Mouse (Mus musculus): ENCODE results near the gene Ctdsp1. TPM values are rescaled to one million over a fixed set of nuclear protein-coding genes. Genes with fewer than 3 reads are reported as not detected.

Ctdsp1 gene
- polyA plus RNA-seq, 1 experiment = 177 TPM

GRCm38 (mm10) chr1:74411753-74412325, 20.5 kb downstream of the Ctdsp1 start:
- Histone ChIP-seq H3K36me3 (ENCODE audit: control insufficient read depth, insufficient read depth, low read length) (peaks cover 40% of the 10 kb centered on the region), H3K4me1 (ENCODE audit: control insufficient read depth, insufficient read depth, insufficient read length, low read length) (peaks cover 17% of the 10 kb centered on the region; the same call in 1 of the 2 replicates), H3K27ac (ENCODE audit: insufficient read depth, low read depth, low read length) (peak overlapping the region; percentile 99), H3K27me3 (ENCODE audit: control insufficient read depth, insufficient read depth, low read length) (no peaks in the 10 kb centered on the region), H3K4me3 (ENCODE audit: low read depth, low read length) (peak overlapping the region; percentile 48)
- WGBS = 37% methylated on average over 2 of the region's 2 CpGs
- peak; percentile 71; the same call in 1 of the 2 replicates for TF ChIP-seq POLR2A (IDR thresholded peaks at IDR 0.05; ENCODE audit: low read depth, low read length)
- no peak for TF ChIP-seq CTCF (IDR thresholded peaks at IDR 0.05; ENCODE audit: extremely low read depth, insufficient read length, insufficient replicate concordance, low read depth, low read length)

DNA sequence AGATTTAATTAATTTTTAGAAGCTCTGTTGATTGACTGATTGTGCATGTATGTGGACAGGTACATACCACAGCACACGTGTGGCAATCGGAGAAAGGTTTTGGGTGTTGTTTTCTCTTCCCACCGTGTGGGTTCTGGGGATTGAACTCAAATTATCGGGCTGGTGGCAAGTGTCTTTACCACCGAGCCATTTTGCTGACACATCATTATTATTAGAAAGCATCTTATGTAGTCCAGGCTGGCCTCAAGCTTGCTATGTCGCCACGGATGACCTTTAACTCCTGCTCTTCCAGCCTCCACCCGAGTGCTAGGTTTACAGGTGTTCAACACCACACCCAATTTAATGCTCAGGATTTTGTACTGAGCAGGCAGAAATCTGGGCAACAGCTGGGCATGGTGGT, 21.4 kb downstream of the Ctdsp1 start:
- H3K4me3 ChIP-seq (ENCODE audit: low read depth, low read length) = peak overlapping the region; percentile 39

DNA sequence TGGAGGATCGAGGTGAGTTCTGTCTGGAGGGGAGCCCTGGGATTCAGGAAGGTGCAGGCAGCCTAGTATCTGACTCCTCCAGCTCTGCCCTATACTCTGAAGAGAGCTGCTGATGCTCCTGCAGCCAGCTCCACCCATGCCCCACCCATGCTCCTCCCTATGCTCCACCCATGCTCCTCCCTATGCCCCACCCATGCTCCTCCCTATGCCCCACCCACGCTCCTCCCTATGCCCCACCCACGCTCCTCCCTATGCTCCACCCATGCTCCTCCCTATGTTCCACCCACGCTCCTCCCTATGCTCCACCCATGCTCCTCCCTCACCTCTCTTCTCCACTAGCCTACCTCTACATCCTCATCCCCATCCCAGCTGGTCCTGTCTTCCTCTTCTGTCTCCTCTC, 23.8 kb downstream of the Ctdsp1 start:
- Histone ChIP-seq H3K4me1 (ENCODE audit: control insufficient read depth, insufficient read depth, insufficient read length, low read length) (peaks cover 31% of the 10 kb centered on the region), H3K4me3 (ENCODE audit: low read depth, low read length) (peak overlapping the region; percentile 42), H3K27ac (ENCODE audit: insufficient read depth, low read depth, low read length) (peak overlapping the region; percentile 94), H3K27me3 (ENCODE audit: control insufficient read depth, insufficient read depth, low read length) (no peaks in the 10 kb centered on the region), H3K36me3 (ENCODE audit: control insufficient read depth, insufficient read depth, low read length) (peaks cover 68% of the 10 kb centered on the region)
- TF ChIP-seq CTCF (IDR thresholded peaks at IDR 0.05; ENCODE audit: extremely low read depth, insufficient read length, insufficient replicate concordance, low read depth, low read length) (no peak), POLR2A (IDR thresholded peaks at IDR 0.05; ENCODE audit: low read depth, low read length) (peak; percentile 84)
- WGBS = 20% methylated on average over 4 of the region's 4 CpGs

More for the DNA sequence above, 21.4 kb downstream of the Ctdsp1 start:
- WGBS = 28% methylated on average over 8 of the region's 8 CpGs
- H3K36me3 ChIP-seq (ENCODE audit: control insufficient read depth, insufficient read depth, low read length) = peaks cover 44% of the 10 kb centered on the region
- H3K27me3 ChIP-seq (ENCODE audit: control insufficient read depth, insufficient read depth, low read length) = no peaks in the 10 kb centered on the region
- peak overlapping the region; percentile 94 for H3K27ac ChIP-seq (ENCODE audit: insufficient read depth, low read depth, low read length)
- TF ChIP-seq POLR2A (IDR thresholded peaks at IDR 0.05; ENCODE audit: low read depth, low read length) (no peak), CTCF (IDR thresholded peaks at IDR 0.05; ENCODE audit: extremely low read depth, insufficient read length, insufficient replicate concordance, low read depth, low read length) (no peak)
- H3K4me1 ChIP-seq (ENCODE audit: control insufficient read depth, insufficient read depth, insufficient read length, low read length) = peaks cover 14% of the 10 kb centered on the region; the same call in 1 of the 2 replicates

DNA sequence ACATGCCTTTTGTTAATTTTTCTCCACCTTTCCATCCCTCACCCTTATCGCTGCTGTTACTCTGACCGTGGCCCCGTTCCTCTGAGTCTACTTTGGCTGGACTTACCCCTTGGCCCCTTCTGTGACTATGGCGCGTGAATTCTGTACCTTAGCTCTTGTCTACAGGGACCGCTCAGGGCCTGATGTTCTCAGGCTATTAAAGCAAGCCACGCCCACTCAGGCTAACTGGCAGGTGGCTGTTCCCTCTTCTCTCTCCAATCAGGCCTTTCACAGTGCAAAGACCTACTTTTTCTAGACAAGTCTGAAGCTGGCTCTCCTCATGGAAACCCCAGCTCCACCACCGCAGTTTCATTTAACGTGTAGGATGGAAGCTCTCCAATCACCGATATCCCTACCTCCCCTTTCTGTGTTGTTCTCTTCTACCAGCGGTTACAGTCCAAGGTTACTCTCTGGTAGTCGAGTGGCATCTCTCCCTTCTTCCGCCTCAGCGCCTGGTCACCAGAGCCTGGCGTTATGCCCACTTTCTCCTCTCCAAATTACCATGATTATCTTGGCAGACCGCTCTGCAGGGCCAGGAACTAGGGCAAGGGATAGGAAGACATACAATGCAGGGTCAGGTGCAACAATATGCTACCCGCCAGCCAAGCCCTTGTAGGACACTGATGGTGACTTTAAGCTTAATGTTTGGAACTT, 27.6 kb downstream of the Ctdsp1 start:
- WGBS = 25% methylated on average over 17 of the region's 17 CpGs
- H3K27ac ChIP-seq (ENCODE audit: insufficient read depth, low read depth, low read length) = peak overlapping the region; percentile 60
- H3K4me3 ChIP-seq (ENCODE audit: low read depth, low read length) = no peak overlapping the region

DNA sequence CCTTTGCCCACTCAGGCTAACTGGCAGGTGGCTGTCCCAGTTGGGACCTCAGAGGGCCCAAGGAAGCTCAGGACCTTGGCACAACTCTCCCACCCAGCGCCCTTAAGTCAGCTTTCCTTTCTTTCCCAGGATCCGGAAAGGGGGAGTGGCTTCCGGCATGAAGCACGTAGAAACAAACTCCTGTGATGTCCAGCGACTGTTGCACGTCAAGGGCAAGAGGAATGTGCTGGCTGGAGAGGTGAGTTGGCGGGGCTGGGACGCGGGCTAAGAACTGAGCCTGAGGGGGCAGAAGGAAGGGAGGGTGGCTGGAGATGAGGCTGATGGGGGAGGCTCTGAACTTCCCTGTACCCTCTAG, 28.1 kb downstream of the Ctdsp1 start:
- TF ChIP-seq POLR2A (IDR thresholded peaks at IDR 0.05; ENCODE audit: low read depth, low read length) = no peak
- no peak for TF ChIP-seq CTCF (IDR thresholded peaks at IDR 0.05; ENCODE audit: extremely low read depth, insufficient read length, insufficient replicate concordance, low read depth, low read length)
- peak overlapping the region; percentile 60 for H3K27ac ChIP-seq (ENCODE audit: insufficient read depth, low read depth, low read length)
- no peak overlapping the region for H3K4me3 ChIP-seq (ENCODE audit: low read depth, low read length)
- peaks cover 29% of the 10 kb centered on the region for H3K4me1 ChIP-seq (ENCODE audit: control insufficient read depth, insufficient read depth, insufficient read length, low read length)
- no peaks in the 10 kb centered on the region for H3K27me3 ChIP-seq (ENCODE audit: control insufficient read depth, insufficient read depth, low read length)
- WGBS = 40% methylated on average over 9 of the region's 9 CpGs
- peaks cover 90% of the 10 kb centered on the region for H3K36me3 ChIP-seq (ENCODE audit: control insufficient read depth, insufficient read depth, low read length)

More for the DNA sequence above, 27.6 kb downstream of the Ctdsp1 start:
- Histone ChIP-seq H3K36me3 (ENCODE audit: control insufficient read depth, insufficient read depth, low read length) (peaks cover 90% of the 10 kb centered on the region), H3K27me3 (ENCODE audit: control insufficient read depth, insufficient read depth, low read length) (no peaks in the 10 kb centered on the region), H3K4me1 (ENCODE audit: control insufficient read depth, insufficient read depth, insufficient read length, low read length) (peaks cover 31% of the 10 kb centered on the region)
- no peak for TF ChIP-seq POLR2A (IDR thresholded peaks at IDR 0.05; ENCODE audit: low read depth, low read length)
- TF ChIP-seq CTCF (IDR thresholded peaks at IDR 0.05; ENCODE audit: extremely low read depth, insufficient read length, insufficient replicate concordance, low read depth, low read length) = no peak

DNA sequence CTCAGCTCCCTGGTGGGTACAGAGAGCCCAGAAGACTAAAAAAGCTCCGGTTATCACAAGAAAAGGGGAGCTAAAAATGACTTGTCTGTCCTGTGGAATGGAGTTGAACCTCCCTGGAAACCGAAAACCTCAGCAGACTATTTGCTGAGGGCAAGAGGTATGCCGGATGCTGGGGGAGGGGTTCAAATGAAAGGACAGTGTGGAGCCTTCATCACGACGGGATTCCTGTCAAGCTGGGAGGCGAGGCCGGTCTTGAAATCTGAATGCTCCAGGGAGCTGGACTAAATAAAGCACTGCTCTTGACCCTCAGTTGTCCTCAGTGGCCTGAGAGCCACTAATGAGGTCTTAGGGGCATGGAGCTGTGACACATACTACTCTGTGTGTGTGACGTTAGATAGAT, 31.8 kb downstream of the Ctdsp1 start:
- 78% methylated on average over 8 of the region's 8 CpGs for WGBS

DNA sequence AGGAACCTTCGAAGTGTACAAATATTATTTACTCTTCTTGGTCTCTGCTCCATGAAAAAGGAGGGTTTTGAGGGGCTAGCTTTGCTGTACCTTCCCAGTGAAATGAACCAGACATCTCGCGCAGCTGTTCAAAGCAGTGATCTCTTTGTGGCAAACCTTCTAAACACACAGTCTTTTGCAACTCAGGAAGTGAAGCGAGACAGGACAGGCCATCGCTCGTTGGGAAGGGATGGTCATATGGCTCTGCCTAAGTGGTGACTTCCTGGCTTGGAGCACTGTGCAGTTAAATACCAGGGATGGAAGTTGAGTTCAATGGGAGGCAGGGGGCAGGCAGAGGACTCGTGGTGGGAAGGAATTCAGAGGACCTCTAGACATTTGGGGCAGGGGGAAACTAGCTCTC, 34.5 kb downstream of the Ctdsp1 start:
- WGBS = 69% methylated on average over 7 of the region's 7 CpGs
- Histone ChIP-seq H3K4me1 (ENCODE audit: control insufficient read depth, insufficient read depth, insufficient read length, low read length) (peaks cover 3% of the 10 kb centered on the region; the same call in 1 of the 2 replicates), H3K36me3 (ENCODE audit: control insufficient read depth, insufficient read depth, low read length) (peaks cover 96% of the 10 kb centered on the region), H3K27me3 (ENCODE audit: control insufficient read depth, insufficient read depth, low read length) (no peaks in the 10 kb centered on the region), H3K27ac (ENCODE audit: insufficient read depth, low read depth, low read length) (0 out of 2 replicates have a peak overlapping the region, but pooled peaks have one; percentile 24), H3K4me3 (ENCODE audit: low read depth, low read length) (no peak overlapping the region)
- no peak for TF ChIP-seq POLR2A (IDR thresholded peaks at IDR 0.05; ENCODE audit: low read depth, low read length)
- TF ChIP-seq CTCF (IDR thresholded peaks at IDR 0.05; ENCODE audit: extremely low read depth, insufficient read length, insufficient replicate concordance, low read depth, low read length) = no peak

More for the DNA sequence above, 31.8 kb downstream of the Ctdsp1 start:
- Histone ChIP-seq H3K4me3 (ENCODE audit: low read depth, low read length) (no peak overlapping the region), H3K4me1 (ENCODE audit: control insufficient read depth, insufficient read depth, insufficient read length, low read length) (peaks cover 14% of the 10 kb centered on the region), H3K27me3 (ENCODE audit: control insufficient read depth, insufficient read depth, low read length) (no peaks in the 10 kb centered on the region), H3K27ac (ENCODE audit: insufficient read depth, low read depth, low read length) (no peak overlapping the region), H3K36me3 (ENCODE audit: control insufficient read depth, insufficient read depth, low read length) (peaks cover 97% of the 10 kb centered on the region)
- TF ChIP-seq POLR2A (IDR thresholded peaks at IDR 0.05; ENCODE audit: low read depth, low read length) (no peak), CTCF (IDR thresholded peaks at IDR 0.05; ENCODE audit: extremely low read depth, insufficient read length, insufficient replicate concordance, low read depth, low read length) (no peak)
